Mouse (Mus musculus): ENCODE measurements at regions not wholly inside any gene's neighbourhood (a gene's known extent, or its start where the extent isn't known, plus 50 kb on each side); places are given as distances from the start of the nearest gene placed in this dataset.

- no peak for DNase-seq (ENCODE audit: low read depth)
These were observed 577.0 kb upstream of the Camk1g start for GRCm38 (mm10) chr1:193946953-193947586.

DNA sequence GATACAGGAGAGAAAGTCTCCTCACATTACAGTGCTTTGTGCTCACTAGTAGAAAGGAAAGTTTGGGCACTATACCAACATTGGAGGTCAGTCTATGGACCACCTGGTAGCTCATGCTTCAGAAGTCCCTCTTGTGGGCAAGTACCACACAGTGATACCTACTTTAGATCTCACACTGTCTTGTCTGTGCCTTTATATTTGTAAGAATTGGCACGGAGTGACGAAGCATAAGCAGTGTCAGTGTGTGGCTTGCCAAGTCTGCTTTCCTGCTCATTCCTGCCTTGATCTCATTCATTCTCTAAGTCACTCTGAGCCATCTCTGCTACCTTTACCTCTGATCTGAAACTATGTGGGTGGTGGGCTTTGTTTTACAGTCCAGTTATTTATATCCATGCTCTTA is 565.9 kb upstream of the Camk1g start:
- DNase-seq (ENCODE audit: low read depth): no peak

DNA sequence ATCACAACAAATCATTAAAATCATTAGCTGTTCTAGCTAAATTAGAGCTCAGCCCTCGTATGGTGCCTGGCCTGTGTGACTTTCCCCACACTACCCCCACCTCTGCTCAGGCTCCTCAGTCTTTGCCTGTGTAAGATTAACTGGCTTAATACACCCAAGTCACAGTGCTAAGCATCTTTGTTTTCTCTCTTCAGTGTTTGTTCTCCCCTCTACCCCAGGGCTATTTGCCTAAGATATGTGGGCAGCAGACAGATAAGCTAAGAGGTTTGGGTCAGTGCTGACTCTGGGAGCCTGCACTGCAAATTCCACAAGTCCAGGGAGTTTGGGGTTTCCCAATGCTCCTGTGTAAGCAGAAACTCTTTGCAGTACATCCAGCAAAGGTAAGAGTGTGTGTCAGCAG is 564.2 kb upstream of the Camk1g start:
- DNase-seq (ENCODE audit: low read depth): no peak

DNA sequence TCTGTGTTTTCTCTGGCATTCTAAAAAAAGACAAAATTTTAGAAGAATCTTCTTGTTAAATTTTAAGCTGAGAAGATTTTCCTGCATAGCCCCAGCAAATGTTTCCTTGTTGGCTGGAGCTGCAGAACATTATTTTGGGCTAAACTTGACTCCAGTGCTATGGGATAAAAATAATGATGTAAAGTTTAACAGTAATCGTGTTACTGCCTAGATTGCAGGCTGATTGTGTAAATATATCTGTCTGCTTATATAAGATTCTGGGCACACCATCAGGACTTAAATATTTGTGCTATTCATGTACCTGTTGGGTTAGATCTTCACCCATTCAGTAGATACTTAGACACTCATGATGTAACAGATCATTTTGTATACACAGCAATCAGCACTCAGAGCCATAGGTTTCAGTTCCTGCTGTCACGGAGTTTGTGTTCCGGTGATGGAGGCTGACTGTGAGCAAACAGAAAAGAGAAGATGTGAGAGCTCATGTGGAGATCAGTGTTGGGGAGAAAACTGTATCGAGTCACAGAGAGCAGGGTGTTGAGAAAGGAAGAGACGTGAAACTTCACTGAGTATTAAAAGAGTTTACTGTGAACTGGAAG is 561.1 kb upstream of the Camk1g start:
- DNase-seq (ENCODE audit: low read depth): no peak

GRCm38 (mm10) chr1:193928607-193929006 is 558.5 kb upstream of the Camk1g start:
- DNase-seq (ENCODE audit: low read depth): no peak

- no peak for DNase-seq (ENCODE audit: low read depth)
These were observed 552.7 kb upstream of the Camk1g start for GRCm38 (mm10) chr1:193922756-193923155.

DNA sequence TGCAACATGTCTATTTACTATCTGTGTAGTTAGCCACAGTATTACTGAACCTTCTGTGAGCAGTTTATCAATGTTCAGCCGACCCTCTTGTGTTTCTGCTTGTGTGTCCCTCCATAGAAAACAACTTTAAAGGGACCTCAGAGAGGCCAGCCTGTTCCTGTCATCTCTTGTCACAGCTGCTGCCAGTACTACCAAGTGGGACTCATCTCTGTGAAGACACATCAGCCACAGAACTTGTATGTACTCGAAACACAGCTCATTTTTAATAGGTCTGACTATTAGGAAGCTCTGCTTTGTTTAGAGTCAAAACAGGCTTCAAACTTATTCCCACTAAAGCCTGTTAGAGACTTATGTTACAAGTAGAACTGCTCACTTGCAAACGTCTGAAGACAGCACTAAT is 549.1 kb upstream of the Camk1g start:
- DNase-seq (ENCODE audit: low read depth): no peak

- peak; percentile 61 for DNase-seq (ENCODE audit: low read depth)
These were observed 535.6 kb upstream of the Camk1g start for GRCm38 (mm10) chr1:193905711-193906110.

DNA sequence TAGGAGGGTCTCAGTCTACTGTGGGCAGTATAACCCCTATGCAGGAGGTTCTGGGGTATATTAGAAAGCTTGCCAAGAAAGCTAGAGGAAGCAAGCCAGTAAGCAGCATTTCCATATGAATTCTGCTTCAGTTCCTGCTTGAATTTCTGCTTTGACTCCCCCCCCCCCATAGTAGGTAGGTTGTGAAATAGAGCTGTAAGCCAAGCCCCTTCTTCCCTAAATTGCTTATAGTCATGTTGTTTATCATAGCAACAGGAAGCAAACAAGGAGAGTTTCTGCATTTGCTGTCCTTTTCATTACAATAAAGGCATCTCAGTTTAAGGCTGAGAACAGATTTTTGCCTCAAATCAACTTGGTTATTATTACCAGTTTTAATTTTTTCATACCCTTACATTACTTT is 524.0 kb upstream of the Camk1g start:
- DNase-seq (ENCODE audit: low read depth): no peak

DNA sequence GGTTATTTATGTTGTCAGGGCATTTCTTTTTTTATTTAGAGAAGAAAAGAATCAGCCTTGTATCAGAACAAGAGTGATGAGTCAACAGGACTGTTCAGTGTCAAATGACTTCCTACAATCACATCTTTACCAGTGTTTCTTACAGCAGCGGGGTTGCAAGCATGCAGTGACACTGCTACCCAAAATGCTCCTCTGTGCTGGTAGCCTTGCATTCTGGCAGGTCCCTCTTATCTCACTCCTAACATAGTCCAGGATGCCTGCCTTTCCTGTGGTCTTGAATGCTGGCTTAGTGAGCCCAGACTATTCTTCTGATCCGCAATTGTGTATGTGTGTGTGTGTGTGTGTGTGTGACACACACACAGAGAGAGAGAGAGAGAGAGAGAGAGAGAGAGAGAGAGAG is 506.4 kb upstream of the Camk1g start:
- DNase-seq (ENCODE audit: low read depth): no peak

DNA sequence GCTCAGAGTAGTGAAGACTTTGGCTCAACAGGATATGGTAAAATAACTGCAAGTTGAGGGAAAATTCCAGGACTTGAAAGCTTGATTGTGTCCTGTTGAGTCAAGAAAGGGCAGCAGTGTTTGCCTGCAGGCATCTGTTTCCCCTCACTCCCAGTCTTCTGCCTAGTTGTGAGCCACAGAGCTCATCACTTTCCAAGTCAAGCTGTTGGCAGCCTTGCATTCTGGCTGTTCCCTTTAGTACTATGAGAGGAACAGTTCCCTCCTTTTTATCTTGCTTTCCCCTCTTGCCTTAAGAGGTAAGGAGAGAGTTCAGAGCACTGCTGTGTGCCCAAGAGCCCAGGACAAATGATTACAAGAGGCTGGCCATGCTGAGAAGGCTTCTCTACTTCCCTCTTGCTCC is 506.0 kb upstream of the Camk1g start:
- DNase-seq (ENCODE audit: low read depth): no peak

- DNase-seq (ENCODE audit: low read depth): no peak
These were observed 505.2 kb upstream of the Camk1g start for GRCm38 (mm10) chr1:193875287-193875686.

DNA sequence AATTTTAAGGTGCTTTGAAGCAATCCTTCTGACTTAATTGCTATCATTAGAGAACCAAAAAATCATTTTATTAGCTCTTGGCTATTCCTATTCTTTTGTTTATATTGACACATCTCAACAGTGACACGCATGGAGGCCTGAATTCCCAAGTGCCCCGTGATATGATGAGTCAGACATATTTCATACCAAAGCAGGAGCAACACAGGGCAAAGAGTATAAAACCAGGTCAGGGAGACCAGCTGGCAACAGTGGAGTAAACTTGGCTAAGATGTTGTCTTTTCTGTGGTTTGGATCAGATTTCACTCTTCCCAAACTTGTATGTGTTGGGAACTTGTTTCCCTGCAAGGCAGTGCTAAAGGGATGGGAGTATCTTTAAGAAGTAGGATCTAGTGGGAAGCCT is 500.6 kb upstream of the Camk1g start:
- peak; percentile 96 for DNase-seq (ENCODE audit: low read depth)

- peak; percentile 50 for DNase-seq (ENCODE audit: low read depth)
These were observed 498.7 kb upstream of the Camk1g start for GRCm38 (mm10) chr1:193868639-193869320.

- no peak for DNase-seq (ENCODE audit: low read depth)
These were observed 490.7 kb upstream of the Camk1g start for GRCm38 (mm10) chr1:193860767-193861299.

- DNase-seq (ENCODE audit: low read depth): no peak
These were observed 490.3 kb upstream of the Camk1g start for GRCm38 (mm10) chr1:193860354-193860753.

- DNase-seq (ENCODE audit: low read depth): no peak
These were observed 489.4 kb upstream of the Camk1g start for GRCm38 (mm10) chr1:193859257-193860125.

- no peak for DNase-seq (ENCODE audit: low read depth)
These were observed 477.8 kb upstream of the Camk1g start for GRCm38 (mm10) chr1:193847922-193848321.

DNA sequence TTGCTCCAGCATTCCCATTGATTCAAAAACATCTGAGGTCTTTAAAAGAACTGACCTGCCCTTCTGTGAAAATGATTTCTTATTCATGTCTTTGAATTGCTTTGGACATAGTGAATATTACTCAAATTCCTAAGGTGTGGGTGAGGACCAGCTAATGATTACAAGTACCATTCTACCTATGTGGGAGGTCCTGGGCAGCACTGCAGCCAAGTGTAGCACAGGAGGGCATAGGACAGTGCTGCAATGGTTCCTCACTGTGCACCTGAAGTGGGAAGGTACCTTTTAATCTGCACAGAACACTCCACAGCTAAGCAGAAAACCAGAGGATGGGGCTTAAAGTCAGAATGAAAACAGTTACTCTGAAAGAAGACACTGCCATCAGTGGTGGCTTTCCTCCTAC is 474.8 kb upstream of the Camk1g start:
- no peak for DNase-seq (ENCODE audit: low read depth)

DNA sequence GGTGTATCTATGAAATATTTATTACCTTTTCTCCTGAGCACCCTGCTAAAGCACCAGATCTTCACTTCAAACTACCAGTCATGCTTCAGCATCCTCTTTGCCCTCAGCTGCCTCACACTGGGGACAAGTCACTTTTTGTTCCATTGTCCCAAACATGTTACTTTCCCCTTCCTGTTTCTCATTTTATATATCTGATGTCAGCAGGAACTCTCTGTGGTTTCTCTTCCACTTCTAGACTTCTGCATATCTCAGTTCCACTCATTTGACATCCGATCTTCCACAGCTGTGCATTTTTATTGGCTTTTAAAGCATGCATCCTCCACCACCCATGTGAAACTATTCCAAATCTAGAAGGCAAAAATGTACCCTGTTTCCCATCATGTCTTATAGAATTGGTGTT is 474.4 kb upstream of the Camk1g start:
- DNase-seq (ENCODE audit: low read depth): no peak

DNA sequence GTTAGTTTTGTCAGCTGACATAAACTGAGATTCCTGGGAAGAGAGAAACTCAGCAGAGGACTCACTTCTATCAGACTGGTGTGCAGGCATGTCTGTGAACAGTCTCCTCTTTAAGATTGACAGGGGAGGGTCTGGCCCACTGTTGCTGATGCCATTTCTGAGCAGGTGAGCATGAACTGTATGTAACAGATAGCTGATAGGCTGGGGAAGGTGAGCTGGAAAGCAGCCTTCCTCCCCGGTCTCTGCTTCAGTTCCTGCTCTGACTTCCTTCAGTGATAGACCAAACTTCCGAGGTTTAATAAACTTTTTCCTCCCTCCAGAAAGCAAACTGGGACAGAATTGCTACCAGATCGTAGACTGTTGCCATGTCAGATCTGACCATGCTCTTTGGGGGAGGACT is 430.9 kb upstream of the Camk1g start:
- no peak for DNase-seq (ENCODE audit: low read depth)

DNA sequence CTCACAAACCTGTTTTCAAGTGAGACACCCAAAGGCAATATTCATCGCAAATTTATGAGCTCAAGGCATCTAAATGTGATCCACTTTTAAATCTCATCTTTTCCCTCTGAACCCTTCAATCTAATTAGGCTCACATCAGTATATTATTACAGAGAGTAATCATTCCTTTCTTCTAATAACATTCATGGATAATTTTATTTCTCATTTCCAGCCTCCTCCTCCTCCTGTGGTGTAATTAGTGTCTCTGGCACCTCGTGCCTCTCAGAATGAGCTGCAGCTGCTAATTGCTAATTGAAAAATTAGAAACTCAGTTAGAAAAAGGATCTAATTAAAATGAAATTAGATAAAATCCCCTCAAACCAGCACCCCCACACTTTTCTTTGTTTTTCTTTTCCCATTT is 420.5 kb upstream of the Camk1g start:
- no peak for DNase-seq (ENCODE audit: low read depth)
